Mouse (Mus musculus) left cerebral cortex, adult 11 months (tissue): ENCODE measurements around the gene Card11.

Experiments
- DNase-seq: peaks from one replicate; pipeline ENCODE4 v3.0.0; 2022; ENCODE audit warnings: low spot score

The Card11 gene

DNA sequence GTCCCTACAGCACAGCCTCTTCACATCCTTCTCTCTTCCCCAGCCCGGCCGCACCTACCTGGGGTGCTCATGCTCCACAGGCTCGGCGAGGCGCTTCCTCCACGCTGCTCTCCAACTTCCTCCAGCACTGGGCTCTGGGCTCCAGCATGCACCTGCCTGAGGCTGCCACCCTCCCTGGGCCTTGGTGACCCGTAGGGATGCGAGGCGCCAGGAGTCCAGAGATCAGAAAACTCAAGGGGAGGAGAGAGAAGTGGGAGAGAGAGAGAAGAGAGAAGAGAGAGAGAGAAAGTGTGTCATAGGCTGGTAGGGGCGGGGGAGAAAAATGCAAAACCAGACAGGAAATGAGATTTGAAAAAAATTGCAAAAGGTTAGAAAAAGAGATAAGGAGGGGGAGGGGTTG, at the start of gene Card11:
Gene Card11 (minus strand): TSS at position 234 of the 400 bp plus-strand sequence.
- no peak for DNase-seq

- DNase-seq = no peak
Observed at GRCm38 (mm10) chr5:141047651-141048218, 47.4 kb upstream of the Card11 start.

- DNase-seq = no peak
Observed at GRCm38 (mm10) chr5:141044976-141045375, 44.6 kb upstream of the Card11 start.

DNA sequence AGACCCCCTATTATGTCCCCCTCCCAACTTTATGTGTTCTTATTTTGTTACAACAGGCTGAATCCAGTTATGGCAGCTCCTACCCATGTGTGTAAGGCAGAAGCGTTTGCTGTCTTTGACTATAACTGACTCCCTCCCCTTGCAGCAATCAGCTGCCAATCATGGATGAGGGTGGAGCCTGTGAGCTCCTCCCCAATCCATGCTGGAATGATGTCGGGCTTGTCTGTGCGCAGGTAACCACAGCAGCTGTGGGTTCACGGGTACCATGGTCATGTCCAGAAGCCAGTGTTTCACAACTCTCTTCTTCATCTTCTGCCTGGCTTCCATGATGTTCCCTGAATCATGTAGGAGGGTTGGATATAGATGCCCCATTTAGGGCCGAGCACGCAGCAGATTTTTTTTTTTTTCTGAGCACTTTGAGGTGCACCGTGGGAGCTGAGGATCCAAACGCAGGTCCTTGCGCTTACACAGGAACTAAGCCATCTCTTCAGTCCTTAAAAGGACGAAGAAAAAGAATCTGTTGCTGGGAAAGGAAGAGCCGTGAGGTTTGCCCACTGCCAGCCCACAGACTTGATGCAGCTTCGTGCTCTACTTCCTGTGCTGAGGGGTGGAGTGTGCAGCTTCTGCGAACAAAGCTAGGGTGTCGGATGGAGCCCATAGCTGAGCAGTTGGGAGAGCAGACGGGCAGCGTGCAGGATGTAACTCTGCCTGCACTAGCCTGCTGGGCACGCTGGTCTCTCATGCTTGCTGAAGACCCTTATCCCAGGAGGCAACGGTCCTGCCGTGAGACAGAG, 43.5 kb upstream of the Card11 start:
- DNase-seq = no peak

- no peak for DNase-seq
Observed at GRCm38 (mm10) chr5:141042406-141042805, 42.0 kb upstream of the Card11 start.

DNA sequence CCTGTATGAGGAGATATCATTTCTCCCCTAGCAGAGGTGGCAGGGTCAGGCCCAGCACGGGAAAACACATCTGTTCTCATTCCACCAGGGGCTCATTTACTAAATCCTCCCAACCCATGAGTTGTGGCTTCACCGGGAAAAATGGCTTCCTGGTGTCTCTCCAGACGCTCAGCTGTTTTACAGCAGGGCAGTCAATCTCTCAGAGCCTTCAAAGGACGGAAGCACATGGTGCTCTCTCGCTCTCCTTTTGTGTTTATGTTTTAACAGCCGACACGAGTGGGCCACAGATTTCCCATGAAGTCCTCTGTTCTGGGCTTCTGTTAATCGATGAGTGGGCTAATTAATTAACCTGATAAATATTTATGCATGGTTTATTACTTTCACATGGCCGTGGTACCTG, 40.5 kb upstream of the Card11 start:
- DNase-seq = no peak

DNA sequence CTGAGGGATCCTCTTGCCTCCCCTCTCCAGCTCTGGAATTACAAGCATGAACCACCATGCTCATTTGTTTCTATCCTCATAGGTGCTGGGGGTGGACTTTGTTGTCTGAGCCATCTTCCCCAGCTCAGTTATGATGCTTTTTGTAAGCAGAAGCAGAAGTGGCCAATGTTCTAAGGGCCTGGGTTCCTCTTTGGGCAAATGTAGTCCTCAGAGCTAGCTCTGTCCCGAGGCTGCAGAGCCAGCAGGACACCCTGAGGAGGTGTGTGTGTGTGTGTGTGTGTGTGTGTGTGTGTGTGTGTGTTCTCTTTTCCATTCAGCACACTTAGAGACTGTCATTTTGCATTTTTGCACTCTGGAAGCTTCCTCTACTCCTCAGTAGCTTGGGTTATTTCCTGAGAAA, 38.0 kb upstream of the Card11 start:
- no peak for DNase-seq

DNA sequence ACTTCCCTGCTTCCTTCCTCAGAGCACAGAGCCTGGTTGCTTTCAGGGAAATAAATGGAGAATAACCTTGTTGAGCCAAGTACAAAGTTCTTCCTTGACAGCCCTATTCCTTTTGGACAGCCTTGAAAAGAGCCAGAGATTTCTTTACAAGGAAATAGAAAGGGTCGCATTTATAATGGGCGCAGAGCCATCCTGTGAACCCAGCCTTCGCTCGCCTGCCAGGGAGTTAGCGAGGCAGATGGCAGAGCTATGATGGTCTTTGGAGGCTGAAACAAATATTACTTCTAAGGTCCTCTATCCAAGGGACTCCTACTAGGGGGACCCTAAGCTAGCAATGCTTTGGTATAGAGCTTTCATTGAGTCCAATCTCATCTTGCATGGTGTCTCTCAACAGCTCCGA, 35.0 kb upstream of the Card11 start:
- DNase-seq = no peak

DNA sequence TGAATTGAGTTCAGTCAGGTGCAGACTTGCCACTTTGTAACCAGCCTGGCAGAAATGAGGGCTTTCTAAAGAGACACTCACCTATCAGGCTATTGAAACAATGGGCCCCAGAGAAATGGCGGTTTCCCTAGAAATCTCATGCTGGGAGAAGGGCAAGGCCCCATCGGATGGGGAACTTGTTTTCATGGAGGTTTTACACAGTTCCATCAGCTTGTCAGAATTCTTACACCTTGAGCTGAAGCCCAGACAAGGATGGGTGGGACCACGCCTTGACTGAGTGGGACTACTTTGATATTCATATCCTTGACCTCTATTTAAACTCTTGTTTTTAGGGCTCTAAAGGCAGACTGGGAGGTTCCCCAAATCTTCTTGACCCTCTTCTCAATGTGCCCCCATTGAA, 33.9 kb upstream of the Card11 start:
- no peak for DNase-seq

- no peak for DNase-seq
Observed at GRCm38 (mm10) chr5:141033001-141033400, 32.6 kb upstream of the Card11 start.

- no peak for DNase-seq
Observed at GRCm38 (mm10) chr5:141029364-141029763, 29.0 kb upstream of the Card11 start.

DNA sequence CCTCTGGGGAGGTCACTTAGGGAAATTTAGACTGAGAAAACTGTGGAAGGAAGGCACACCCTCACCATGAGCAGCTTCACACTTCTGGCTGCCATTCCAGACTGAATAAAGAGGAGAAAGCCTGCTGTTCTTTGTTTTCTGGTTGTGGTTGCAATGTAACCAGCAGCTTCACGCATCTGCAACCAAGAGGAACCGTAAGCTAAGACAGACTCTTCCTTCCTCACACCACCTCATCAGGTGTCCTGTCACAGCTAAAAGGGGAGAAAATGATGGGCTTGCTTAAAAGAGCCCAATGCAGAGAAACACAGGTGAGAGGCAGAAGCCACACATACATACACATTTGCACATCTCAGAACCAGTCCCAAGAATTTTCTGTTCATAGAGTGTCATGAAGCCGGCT, 25.3 kb upstream of the Card11 start:
- no peak for DNase-seq

DNA sequence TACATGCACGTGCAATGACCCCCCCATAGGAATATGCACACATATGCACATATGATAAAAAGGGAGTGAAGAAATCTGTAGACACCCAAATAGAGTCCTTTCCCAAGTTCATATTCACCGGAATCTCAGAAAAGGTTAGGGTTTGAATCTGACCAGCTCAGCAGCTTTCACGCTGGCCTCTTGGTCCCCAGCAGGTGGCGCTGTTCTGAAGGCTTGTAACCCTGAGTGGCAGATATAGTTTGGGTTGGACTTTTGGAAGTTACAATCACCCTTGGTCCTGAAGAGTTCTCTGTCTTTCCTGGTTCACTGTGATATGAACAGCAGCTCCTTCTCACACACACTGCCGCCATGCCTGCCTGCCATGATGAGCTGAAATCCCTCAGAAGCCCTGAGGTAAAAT, 24.1 kb upstream of the Card11 start:
- no peak for DNase-seq

DNA sequence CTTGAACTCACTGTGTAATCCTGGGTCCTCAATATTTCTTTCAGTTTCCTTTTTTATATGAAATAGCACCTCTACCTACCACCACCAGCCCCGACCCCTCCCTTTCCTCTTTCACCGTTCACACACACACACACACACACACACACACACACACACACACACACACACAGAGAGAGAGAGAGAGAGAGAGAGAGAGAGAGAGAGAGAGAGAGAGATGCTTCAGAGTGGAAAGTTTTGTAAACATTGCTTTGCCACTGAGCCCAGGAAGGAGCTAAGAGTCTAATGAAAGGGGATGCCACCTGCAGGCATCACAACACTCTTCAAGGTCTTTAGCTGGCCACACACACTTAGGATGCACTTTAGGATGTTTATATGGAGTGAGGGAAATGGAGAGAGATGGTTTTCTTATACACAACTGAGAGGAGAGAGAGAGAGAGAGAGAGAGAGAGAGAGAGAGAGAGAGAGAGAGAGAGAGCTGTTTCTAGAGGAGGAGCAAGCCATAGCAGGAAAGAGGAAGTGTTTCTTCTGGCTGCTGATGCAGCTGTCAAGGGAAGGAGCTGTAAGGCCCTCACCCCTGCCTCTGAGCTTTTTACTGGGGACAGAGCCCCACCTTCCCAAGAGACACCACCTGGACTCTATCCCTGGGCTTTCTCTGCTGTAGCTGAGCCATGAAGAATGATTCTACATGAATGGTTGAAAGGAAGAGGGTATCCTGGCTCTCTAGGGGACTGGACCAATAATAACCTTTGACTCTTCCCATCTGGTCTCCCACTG, 17.7 kb upstream of the Card11 start:
- no peak for DNase-seq

- no peak for DNase-seq
Observed at GRCm38 (mm10) chr5:141016082-141016481, 15.7 kb upstream of the Card11 start.

DNA sequence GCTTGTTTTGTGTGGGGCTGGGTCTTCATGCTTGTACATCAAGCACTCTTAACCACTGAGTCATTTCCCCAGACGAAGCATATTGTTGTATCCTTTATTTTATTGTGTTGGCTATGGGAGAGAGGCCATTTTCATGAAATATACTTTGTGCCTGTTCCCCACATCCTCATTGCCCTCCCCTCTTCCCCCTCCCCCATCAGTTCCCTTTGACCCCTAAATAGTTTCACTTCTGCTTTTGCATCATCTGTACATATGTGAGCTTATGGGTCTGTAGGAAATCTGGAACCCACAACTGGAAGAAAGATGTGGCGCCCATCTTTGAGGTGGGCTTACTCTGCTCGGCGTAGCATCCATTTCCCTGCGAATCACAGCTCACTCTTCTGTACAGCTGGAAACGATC, 13.8 kb upstream of the Card11 start:
- no peak for DNase-seq

GRCm38 (mm10) chr5:141013465-141013864, 13.1 kb upstream of the Card11 start:
- DNase-seq = no peak

DNA sequence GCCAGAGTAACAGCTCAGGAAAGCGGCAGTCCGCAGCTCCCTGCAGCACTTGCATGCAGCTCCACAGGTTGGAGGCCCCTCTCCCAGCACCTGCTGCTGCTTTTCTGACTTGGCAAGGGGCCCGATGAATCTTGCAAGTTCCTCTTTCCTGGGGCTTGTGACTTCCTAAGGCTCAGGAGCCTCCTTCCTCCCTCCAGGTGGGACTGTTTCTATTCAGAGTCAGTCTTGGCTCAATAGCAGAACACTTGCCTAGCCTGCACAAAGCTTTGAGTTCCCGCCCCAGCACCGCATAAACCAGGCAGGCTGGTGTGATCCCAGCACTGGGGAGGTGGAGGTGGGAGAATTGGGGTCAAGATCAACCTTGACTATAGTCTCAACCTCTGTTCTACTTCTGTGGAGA, 5.1 kb upstream of the Card11 start:
- no peak for DNase-seq

GRCm38 (mm10) chr5:141004078-141004763, 3.8 kb upstream of the Card11 start:
- DNase-seq = no peak

DNA sequence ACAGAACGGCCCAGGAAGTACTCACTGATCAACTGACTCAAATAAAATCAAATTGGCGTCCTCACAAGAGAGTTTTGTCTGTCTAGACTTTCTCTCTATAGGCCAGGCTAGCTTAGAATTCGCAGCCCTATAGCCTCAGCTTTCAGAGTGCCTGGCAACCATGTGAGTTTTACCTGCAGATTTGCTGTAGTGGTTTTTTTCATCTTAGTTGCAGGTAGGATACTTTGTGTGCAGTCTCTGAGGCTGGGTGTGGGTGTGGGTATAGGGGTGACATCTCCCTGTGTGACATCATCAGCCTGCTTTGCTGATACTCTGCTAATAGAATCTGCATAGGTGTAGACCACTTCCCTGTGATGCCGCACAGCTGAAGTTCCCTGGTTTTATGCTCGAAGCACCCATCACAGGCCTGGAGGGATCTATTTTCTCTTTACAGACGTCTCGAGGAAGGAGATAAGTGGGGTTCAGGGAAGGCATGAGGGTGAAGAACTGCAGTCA, 1.2 kb downstream of the Card11 start:
- DNase-seq = no peak

DNA sequence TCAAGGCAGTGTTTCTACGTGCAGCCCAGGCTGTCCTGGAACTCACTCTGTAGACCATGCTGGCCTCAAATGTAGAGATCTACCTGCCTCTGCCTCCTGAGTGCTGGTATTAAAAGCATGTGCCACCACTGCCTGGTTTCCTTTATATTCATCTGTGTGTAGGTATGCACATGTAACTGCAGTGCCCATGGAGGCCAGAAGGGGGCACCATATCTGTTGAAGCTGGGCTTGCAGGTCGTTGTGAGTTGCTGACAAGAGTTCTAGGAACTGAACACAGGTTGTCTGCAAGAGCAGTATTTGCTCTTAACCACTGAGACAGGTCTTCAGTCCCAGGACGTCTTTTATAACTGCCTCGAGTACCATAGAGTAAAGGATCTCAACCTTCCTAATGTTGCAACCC, 2.6 kb downstream of the Card11 start:
- no peak for DNase-seq
